Mouse (Mus musculus) urinary bladder, postnatal 14 days (tissue): ENCODE measurements around the gene Ghrl.
A peak's percentile ranks its signal among the peaks of the same experiment; 100 is the strongest.
"Not testable (repeated sequence)": the region's sequence is repeated elsewhere in the genome, so short reads cannot be mapped to it uniquely, and the experiment has no call there.

Experiments
- DNase-seq: peaks from one replicate; pipeline ENCODE4 v3.0.0; 2021; ENCODE audit warnings: low spot score

Gene Ghrl

DNA sequence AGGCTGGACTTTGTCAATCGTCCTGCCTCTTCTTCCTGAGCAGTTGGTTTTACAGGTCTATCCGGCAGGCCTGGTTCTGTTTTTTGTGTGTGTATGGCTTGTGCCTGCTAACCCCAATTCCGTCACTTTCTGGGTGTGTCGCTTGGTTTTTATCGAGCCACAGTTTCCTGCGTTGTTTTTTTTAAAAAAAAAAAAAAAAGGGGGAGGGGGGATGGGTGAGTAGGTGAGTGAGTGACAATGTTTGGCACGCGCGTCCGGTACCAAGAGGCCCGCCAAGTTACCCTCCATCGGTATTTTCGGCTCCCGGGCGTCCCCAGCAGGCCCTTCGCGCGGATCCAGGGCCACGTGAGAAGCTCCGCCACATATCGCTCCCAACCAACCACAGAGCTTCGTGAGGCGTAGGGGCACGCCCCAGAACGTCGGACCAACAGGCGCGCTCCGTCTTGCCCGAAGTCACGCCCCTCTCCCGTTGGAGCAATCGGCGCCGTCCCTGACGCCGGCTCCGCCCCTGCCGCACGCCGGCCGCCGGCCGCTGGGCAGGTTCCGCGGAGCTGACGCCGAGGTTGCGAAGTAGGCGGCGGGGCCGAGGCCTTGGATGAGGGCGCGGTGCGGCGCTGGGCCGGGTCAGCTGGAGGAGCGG is 23.0 kb downstream of the Ghrl start, which contains the start of gene Tatdn2:
TSS of gene Tatdn2 (plus strand) at position 469 of the 640 bp plus-strand sequence.
- peak; percentile 96 for DNase-seq

DNA sequence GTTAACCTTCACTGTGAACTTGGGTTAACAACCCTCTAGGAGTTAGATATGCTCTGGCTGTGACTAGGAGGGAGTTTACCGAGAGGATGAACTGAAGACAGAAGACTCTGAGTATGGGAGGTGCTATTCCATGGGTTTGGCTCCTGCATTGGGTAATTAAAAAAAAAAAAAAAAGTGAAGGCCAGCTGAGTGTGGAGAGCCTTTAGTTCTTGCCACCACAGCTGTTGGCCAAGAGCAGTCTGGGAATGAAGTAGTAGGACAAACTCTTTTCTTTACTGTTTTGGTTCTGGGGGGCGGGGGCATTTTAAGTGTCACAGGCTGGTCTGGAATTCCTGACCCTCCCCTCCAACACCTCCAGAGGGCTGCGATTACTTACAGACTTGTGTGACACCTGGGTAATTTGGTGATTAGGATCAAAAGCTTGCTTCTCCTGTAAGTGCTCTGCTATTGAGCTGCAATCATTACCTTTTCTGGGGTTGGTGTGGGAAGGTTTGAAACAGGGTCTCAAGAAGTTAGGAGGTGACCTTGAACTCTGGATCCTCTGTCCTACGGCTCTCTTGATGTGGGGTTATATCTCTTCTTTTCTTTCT is 23.8 kb downstream of the Ghrl start:
- DNase-seq: no peak

DNA sequence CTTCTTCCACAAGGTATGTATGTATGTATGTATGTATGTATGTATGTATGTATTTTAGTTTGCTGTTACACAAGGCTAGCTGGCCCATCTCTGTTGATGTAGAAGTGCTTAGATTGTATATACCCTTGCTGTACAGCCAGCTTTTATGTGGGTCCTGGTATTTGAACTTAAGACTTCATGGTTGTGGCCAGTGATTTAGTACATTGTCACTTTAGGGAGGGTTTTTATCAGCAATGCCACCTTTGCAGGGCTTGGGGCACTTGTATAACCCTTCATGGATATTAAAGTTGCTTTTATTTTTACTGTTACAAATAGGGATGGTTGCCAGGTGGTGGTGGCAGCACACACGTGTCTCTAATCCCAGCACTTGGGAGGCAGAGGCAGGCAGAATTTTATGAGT is 24.5 kb downstream of the Ghrl start:
- DNase-seq: no peak

DNA sequence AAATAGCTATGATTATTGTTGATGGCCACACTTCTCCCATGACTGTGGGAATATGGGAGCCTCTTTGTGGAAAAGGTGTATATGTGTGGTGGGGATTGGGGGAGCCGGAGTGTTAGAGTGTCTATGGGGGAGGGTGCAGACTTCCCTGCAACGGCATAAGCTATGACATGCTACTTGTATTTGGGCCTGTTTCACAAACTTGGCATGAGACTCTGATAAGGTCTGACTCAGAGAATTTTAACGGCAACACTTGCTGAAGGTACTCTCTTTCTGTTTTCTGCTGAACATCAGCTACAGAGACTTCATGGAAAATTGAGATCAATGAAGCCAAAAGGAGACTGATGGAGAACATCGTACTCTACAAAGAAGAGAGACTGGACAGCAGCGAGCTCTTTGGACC is 26.3 kb downstream of the Ghrl start:
- DNase-seq: no peak

DNA sequence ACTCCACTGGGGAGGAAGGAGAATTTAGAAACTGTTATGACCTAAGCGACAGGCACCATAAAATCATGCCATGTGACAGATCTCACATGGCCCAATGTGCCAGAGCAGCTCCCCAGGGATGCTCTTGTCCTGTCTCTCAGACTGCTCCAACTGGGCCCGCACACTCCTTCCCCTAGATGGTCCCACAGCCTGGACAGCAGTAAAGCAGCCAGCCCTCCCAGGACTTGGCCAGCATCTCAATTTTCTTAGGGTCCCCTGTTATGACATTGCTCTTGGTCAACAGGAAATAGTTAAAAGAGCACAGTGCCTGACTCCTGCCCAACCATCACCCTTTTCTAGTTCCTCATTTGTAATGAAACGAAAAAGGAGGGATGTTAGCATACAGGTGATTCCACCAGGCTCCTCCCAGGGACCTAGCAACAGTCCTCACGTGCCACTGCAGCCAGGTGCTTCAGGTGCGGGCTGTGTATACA is 27.0 kb downstream of the Ghrl start:
- DNase-seq: no peak

DNA sequence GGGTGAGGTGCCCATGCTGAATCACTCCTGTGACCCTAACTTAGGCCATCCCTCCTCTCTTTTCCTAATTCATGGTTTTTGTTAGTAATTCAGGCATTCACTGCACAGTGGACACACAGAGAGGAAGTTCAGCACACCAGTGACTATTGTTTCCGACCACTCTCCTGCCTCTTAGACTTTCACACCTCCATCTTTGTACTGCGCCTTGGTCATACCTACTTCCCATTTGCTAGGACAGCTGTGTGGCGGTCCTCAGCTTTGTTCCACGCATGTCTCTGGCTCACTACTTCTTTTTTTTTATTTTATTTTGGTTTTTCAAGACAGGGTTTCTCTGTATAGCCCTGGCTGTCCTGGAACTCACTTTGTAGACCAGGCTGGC is 28.6 kb downstream of the Ghrl start:
- DNase-seq: no peak

DNA sequence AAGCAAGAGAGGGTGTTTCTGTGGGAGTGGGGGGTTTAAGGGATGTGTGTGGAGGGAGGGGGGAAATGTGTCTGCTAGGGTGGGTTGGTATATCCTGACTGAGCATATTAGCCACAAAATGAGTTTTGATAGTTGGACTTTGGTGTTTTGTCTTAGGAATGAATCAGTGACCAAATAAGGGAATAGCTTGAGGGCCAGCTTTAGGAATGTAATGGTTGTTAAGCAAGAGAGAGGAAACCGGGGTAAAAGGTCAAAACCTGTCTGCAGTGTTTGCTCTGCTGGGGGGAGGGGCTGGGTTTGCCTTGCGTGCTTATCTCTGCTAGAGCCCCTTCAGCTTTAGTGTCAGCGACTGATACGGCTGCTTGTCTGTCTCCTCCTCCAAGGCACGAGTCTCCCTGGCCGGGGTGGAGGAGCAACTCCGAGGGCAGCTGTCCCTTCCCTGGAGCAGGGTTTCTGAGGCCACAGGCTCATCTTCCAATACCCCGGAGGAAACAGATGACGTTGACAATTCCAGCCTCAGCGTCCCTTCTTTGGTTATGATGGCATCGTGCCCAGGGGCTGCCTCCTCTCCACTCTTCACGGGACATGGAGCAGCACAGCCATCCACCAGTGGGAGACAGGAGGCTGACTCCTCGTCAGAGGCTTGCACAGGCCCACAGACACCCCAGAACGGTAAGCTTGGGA is 29.1 kb downstream of the Ghrl start:
- DNase-seq: peak; percentile 87

DNA sequence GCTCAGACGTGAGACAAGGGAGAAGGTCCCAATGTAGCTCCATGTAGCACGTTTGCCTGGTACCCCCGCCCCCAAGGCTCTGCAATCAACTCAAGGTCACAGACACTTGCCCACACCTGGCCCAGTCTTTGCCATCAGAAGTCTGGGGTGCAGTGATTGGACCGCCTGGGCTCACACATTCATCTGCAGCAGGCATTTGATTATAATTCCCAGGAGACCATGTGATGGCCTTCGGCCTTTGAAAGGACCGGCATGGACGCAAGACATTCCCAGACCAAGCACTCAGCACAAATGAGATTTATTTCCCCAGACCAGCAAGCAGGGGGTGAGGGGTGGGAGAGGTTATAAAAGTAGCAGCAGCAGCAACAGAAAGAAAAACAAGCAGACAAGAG is 29.7 kb downstream of the Ghrl start:
- DNase-seq: no peak

DNA sequence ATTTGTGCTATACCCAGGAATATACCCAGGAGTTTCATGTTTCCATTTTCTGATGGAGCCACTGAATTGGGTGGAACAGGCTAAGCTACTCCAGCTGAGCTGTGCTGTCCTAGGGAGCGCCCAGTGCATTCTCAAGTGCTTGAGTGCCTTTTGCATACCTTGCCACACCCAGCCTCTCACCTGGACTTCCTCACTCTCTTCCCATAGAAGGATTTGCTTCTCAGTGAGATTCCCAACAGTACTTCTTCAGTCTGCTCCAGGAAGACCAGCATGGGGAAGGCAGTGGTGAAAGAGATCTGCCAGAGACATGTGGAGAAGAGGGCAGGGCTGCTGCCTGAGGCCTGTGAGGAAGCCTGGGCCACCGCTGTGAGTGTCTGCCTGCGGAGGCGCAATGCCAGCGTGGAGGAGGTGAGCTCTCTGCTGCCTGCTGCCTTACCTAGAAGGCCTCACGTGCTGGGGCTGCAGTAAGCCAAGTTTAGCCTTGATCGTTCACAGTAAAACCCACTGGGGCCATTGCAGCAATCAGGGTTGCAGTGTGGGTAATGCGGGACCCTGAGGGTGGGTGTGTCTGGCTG is 33.0 kb downstream of the Ghrl start:
- DNase-seq: peak; percentile 25

DNA sequence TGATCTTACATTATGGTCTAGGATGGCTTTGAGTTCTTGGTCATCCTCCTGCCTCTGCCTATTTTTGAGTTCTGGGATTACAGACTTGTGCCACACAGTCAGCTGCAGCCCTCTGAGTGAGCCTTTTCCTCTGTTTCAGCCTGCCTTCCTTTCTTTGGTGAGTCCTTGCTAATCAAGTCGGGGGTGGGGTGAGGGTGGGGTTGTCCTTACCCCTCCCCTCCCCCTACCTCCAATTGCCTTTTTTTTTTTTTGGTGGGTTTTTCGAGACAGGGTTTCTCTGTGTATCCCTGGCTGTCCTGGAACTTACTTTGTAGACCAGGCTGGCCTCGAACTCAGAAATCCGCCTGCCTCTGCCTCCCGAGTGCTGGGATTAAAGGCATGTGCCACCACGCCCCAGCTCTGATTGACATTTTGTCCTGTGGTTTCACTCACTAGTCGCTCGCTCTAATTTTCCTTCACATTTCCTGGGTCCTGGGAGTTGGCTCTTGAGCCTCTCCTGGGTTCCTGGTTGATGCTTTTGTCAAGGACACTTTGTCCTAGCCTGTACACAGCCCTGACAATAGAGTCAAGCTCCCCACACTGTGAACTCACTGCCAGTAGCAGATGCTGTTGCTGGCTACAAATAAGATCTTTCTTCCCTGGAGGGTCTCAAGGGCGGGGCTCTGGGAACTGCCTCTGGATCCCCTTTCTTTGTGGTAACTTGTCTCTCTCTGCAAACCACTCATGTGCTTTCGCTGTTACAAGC is 36.4 kb downstream of the Ghrl start:
- no peak for DNase-seq

DNA sequence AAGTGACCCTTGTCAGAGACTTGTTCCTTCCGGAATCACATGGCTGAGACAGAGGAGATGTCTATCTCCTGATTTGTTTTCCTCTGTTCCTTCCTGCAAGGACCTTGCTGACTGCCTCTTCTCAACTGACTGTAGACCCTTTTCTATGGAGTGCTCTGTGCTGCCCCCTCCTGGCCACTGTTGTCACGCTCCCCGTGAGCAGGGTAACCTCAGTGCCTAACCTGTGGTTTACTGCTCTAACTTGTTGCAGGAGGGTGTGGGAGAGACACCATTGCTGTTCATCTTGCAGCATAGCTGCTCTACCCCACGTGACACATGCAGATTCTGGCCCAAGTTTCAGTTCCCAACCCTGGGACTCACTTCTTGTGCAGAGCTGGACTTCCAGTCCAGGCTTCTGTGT is 38.4 kb downstream of the Ghrl start:
- peak; percentile 89 for DNase-seq

DNA sequence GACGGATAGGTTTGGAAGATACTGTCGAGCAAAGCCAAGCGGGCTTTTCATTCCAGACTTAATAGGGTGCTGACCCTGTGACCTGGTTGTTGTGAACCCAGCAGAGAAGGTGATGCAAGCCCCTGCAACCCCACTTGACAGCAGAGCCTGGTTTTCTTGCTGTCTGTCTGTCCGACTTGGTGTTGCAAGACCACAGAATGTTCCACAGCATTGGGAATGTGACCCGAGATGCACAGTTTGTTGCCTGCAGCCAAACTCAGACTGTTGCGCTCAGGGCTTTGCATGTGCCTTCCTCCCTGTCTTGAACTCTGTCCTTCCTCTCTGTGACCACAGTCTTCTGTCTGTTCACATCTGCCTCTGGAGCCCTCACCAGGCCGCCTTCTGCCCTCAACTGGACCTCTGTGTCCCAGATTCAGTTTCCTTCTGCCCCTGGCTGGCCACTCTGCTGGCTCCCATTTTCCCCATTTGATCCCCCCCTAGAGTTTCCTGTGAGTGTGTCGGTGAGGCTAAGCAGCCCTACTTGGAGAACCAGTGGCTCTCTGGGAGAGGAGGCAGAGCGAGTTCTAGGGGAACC is 39.6 kb downstream of the Ghrl start:
- no peak for DNase-seq

DNA sequence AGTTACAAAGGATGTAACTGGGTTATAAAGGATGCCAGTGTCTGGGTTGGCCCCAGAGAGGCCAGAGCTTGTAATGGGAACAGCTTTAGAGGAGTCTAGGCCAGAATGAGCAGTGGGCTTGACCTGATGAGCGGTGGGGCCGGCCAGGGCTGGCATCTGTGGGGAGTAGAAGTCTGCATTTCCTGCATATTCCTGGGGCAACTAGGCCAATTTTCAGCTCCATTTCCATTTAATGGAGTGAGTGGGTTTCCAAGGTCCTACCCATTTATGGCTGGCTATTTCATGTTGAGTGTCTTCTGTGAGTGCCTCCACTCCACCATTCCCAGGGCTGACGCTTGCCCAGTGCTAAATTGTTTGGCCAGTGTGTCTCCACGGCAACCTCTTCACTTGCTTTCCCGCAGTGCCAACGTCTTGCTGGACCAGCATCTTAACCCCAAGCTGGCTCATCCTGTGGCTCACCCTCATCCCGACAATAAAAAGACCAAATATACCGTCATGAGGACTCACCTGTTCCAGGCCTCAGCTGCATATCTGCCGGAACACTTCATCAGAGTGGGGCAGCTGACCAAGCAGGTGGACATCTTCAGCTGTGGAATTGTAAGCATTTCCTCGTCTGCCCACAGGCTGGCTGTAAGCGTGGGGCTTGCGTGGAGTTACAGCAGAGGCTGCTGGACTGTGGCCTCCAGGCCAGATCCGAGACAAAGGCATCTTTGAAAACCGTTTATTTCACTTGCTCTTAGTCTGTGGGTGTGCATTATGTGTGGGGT is 41.3 kb downstream of the Ghrl start:
- no peak for DNase-seq

DNA sequence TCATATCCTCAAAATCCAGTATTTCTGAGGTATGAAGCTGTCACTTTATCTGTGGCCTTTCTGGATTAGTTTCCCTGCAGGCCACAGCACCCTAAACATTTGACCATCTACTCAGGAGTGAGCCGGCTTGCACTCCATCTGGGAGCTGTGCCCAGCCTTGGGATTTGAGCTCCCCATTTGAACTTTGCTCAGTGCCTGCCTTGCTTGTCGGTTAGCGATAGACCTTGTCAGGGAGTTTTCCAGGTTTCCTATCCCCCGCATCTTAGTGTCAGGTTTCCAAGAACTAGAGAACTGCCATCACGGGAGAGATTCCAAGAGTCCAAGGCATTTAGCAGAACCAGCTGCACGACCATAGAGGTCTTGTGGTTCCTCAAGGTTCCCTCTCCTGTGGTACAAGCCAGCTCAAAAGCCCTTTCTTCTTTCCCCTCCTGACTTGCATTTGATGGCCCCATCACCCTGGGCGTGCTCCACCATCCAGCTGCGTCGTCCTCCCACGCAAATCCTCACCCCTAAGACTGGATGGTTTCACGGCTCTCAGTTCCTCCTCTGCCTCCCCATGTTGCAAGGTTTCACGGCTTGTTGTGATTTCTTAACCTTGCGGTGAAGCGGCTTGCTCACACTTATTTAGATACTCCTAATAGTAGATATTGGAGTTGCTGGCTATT is 42.5 kb downstream of the Ghrl start:
- DNase-seq: no peak

DNA sequence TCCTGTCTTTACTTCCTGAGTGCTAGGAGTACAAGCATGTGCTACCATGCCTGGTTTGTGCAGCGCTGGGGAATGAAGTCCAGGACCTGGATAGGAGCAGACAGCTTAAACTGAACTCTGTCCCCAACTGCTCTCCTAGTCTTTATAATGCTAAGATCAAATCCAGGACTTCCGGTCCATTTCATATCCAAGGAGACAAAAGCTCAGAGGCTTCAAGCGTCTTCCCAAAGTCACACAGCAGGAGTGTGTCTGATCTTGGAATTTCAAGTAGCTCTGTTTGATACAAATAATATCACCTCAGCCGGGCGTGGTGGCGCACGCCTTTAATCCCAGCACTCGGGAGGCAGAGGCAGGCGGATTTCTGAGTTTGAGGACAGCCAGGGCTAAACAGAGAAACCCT is 43.7 kb downstream of the Ghrl start:
- DNase-seq: no peak

DNA sequence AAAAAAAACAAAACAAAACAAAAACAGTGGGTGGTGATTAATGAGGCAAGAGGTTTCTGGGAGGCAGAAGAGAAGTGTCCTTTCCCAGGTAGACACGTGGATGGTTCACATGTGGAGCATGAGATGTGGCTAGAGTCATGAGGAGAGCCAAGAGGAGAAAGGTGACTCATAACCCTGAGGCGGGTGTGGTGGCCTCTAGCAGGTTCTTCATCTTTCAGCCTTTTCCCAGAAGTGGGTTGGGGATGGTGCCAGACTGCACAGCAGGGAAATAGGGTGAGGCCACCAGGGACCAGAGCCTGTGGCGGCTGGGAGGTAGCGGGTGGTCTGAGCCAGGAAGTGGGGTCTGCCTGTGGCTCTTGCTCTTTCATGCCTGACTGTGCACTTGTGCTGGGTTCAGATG is 44.4 kb downstream of the Ghrl start:
- DNase-seq: peak; percentile 56

DNA sequence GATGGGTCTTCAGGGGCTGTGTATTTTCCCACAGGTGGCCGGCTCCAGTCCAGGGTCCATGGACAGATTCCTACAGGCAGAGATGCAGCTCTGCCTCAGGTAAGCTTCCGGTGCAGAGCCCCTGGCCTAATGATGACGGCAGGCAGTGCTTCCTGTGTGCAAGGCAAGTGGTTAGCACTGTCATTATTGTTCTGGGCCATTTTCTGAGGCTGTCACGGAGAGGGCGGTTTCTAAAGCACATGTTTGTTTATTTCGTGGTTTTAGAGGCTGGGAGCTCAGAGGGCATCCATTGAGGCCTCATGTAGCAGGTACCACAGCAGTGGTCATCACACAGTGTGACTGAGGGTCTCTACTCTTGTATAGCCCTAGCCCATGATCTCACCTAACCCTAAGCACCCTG is 46.7 kb downstream of the Ghrl start:
- DNase-seq: no peak

DNA sequence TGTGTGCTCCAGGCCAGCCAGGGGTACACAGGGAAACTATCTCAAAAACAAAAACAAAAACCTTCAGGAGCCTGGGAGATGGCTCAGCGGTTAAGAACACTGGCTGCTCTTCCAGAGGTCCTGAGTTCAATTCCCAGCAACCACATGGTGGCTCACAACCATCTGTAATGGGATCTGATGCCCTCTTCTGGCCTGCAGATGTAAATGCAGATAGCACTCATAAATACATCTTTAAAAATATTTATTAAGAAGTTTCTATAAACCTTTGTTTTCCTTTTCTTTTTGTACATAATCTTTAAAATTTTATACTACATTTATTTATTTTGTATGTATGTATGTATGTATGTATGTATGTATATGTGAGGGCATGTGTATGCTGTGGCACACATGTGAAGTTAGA is 47.7 kb downstream of the Ghrl start:
- not testable (repeated sequence) for DNase-seq

DNA sequence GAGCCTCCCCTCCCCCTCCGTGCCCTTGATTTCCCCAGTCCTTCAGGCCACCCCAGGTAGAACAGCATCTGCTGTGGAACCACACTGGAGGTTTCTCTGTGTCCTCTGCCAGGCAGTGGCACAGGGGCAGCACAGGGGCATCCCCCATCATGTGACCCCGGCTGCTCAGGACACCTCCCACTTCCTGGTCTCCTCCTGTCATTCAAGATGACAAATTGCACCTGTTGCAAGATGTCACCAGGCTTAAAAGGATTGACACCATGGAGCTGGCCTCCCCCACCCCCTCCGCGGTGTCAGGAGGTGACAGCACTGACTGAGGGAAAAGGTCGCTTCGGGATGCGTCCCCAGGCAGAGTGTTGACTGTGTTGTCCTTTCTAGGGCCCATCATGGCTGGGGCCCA is 49.9 kb downstream of the Ghrl start:
- no peak for DNase-seq

DNA sequence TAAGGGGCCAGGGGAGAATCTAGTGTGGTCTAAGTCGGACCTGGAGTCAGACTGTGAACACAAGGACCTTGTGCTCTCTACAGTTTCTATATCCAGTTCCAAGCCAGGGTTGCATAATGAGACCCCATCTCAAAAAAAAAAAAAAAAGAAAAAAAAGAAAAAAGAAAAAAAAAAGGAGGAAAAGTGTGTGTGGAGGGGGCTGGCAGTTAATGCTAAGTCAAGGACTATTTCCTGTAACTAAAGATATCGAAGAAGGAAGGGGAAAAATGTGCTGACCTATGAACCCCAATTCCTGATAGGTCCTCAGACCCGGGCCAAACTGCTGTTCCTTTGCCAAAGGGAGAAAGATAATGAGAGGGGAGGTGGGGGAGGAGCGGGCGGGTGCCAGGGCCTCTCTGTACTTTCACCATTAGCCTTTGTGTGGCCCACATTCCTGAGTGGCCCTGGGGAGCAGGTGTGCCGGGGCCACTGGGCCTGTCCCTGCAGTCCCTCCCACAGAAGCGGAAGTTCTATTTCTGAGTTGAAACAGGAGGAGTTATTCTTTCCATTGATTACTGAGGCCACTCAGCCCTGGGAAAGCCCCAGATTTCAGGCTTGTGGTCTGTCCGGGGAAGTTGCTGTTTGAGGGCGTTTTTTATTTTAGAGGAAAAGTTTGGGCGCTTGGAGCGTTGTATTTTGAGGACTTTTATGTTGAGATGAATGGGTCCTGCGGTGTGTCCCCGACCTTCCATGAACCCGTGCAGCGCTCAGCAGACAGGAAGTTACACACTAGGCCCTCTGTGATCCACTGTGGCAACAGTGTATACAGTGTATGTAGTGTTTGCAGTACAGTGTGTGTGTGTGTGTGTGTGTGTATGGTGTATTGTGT is 51.2 kb downstream of the Ghrl start:
- DNase-seq: peak; percentile 31
